Mouse (Mus musculus) midbrain, embryonic 14.5 days (tissue): Measurements from ENCODE around the gene Sprr1b. TPM values are rescaled to one million over a fixed set of nuclear protein-coding genes. Genes with fewer than 3 reads are reported as not detected.
"Not testable (repeated sequence)": the region's sequence is repeated elsewhere in the genome, so short reads cannot be mapped to it uniquely, and the experiment has no call there.

Experiments used
- ATAC-seq: fragments of 200-750 bp; cut with Nextera tagmentation; 2 replicates; pipeline ENCODE4 v1.8.0; 2017; ENCODE audit warnings: moderate number of reproducible peaks, moderate library complexity; ENCODE audit not compliant: low FRiP score, low TSS enrichment
- DNase-seq: peaks from one replicate; pipeline ENCODE4 v3.0.0-alpha.2; 2015
- H3K27ac ChIP-seq: fragments of 300-500 bp; sonication (generic); replicated peaks from 2 replicates; pipeline ENCODE4 v1.5.1; 2014; ENCODE audit warnings: mild to moderate bottlenecking, low read depth, low read length, moderate library complexity
- H3K27me3 ChIP-seq: fragments of 300-500 bp; sonication (generic); 2 replicates; pipeline ENCODE4 v1.6.1; 2014; ENCODE audit warnings: low read length, control low read depth, mixed read lengths; ENCODE audit not compliant: control insufficient read depth, insufficient read depth
- H3K36me3 ChIP-seq: fragments of 300-500 bp; sonication (generic); 2 replicates; pipeline ENCODE4 v1.6.1; 2014; ENCODE audit warnings: low read length, control low read depth; ENCODE audit not compliant: control insufficient read depth, insufficient read depth
- H3K4me1 ChIP-seq: fragments of 300-500 bp; sonication (generic); 2 replicates; pipeline ENCODE4 v1.6.1; 2014; ENCODE audit warnings: mild to moderate bottlenecking, antibody characterized with exemption, low read length, control low read depth; ENCODE audit not compliant: control insufficient read depth, insufficient read depth
- H3K4me2 ChIP-seq: fragments of 300-500 bp; sonication (generic); 2 replicates; pipeline ENCODE4 v1.6.1; 2014; ENCODE audit warnings: mild to moderate bottlenecking, low read length, moderate library complexity
- H3K4me3 ChIP-seq: fragments of 300-500 bp; sonication (generic); replicated peaks from 2 replicates; pipeline ENCODE4 v1.5.1; 2014; ENCODE audit warnings: low read depth, low read length
- H3K9ac ChIP-seq: fragments of 300-500 bp; sonication (generic); replicated peaks from 2 replicates; pipeline ENCODE4 v1.6.1; 2014; ENCODE audit warnings: mild to moderate bottlenecking, low read length, moderate library complexity
- H3K9me3 ChIP-seq: fragments of 300-500 bp; sonication (generic); 2 replicates; pipeline ENCODE4 v1.6.1; 2016; ENCODE audit warnings: low read length, control low read depth, mixed read lengths; ENCODE audit not compliant: control insufficient read depth
- whole genome bisulfite sequencing: fragments of 180-500 bp; shearing (Covaris S2); extraction: QIAGEN DNeasy Blood & Tissue Kit; methylation state at CpG from one replicate; pipeline ENCODE4 v1.1.7; 2014; 5-methylcytosine and 5-hydroxymethylcytosine counted together
- polyA plus RNA-seq: library from polyadenylated mRNA; unstranded; fragments of >200 nt; fragmentation: Nextera tagmentation; extraction: Ambion mirVana; gene quantifications from 2 replicates; pipeline ENCODE4 v1.2.1, GENCODE M21; 2014

Sprr1b gene
- not detected in 2 replicates for polyA plus RNA-seq

- Histone ChIP-seq H3K36me3 (no peaks in the 10 kb centered on the region), H3K9me3 (no peaks in the 10 kb centered on the region), H3K4me2 (no peak within 1 kb of the TSS), H3K4me1 (no peaks in the 10 kb centered on the region), H3K27ac (no peak within 1 kb of the TSS), H3K4me3 (no peak within 1 kb of the TSS), H3K27me3 (no peaks in the 10 kb centered on the region), H3K9ac (no peak within 1 kb of the TSS)
- ATAC-seq (no peak), DNase-seq (no peak)
- WGBS: 94% methylated on average over 3 of the region's 3 CpGs
Observed at GRCm38 (mm10) chr3:92438689-92439088, at the start of gene Sprr1b. Gene Sprr1b (minus strand): TSS chr3:92438789.

GRCm38 (mm10) chr3:92486307-92486706 lies 47.7 kb upstream of the Sprr1b start:
- no peaks in the 10 kb centered on the region for H3K27me3 ChIP-seq
- DNase-seq (no peak), ATAC-seq (no peak)
- no peak overlapping the region for H3K9ac ChIP-seq
- 57% methylated on average over 1 of the region's 1 CpGs for WGBS
- no peaks in the 10 kb centered on the region for H3K36me3 ChIP-seq
- no peaks in the 10 kb centered on the region for H3K4me1 ChIP-seq
- no peak overlapping the region for H3K4me2 ChIP-seq
- no peak overlapping the region for H3K27ac ChIP-seq
- H3K9me3 ChIP-seq: no peaks in the 10 kb centered on the region
- H3K4me3 ChIP-seq: no peak overlapping the region

DNA sequence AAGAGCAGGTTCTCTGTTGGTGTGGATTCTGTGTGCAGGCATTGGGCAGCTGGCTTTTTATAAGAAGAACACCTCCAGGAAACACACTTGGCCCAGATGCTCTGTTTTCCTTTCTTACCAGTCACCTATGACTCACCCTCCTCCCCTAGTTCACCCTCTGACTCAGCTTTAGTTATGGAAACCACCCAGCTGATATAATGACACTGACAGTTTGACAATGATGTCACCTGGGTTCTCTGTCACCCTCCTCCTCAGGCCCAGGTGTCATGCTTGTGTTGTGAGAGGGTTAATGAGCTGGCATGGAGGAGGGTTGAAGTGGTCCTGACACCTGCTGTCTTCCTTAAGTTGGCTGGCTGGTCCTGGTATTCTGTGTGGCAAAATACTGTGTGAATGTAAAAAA lies 47.3 kb upstream of the Sprr1b start, which contains the start of gene Sprr1a:
TSS of gene Sprr1a (minus strand) at position 33 of the 400 bp plus-strand sequence.
- no peak within 1 kb of the TSS for H3K9ac ChIP-seq
- H3K36me3 ChIP-seq: no peaks in the 10 kb centered on the region
- no peaks in the 10 kb centered on the region for H3K27me3 ChIP-seq
- H3K9me3 ChIP-seq: no peaks in the 10 kb centered on the region
- H3K27ac ChIP-seq: no peak within 1 kb of the TSS
- no peaks in the 10 kb centered on the region for H3K4me1 ChIP-seq
- H3K4me2 ChIP-seq: no peak within 1 kb of the TSS
- DNase-seq: no peak
- H3K4me3 ChIP-seq: no peak within 1 kb of the TSS
- no peak for ATAC-seq

GRCm38 (mm10) chr3:92481249-92481648 lies 42.7 kb upstream of the Sprr1b start:
- H3K27ac ChIP-seq, DNase-seq, H3K36me3 ChIP-seq, H3K27me3 ChIP-seq, H3K4me1 ChIP-seq, H3K4me2 ChIP-seq, H3K4me3 ChIP-seq, H3K9me3 ChIP-seq, ATAC-seq, H3K9ac ChIP-seq: not testable (repeated sequence)

DNA sequence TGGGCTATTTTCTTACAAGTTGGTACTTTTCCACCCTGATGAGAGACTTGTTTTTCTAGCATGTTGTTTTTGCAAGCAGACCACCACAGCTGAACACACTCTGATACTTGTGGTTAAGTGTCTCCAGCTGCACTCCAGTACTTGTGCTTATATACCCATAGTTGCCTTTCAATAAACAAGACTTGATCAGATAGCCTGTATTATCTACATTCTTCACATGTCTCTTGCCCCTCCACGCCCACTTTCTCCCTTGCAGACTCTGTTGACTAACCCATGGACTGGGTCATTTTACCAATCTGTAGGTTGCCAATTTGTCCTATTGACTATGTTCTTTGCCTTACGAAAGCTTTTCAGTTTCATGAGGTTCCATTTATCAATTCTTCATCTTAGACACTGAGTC lies 31.5 kb upstream of the Sprr1b start:
- WGBS: 91% methylated on average over 2 of the region's 2 CpGs

GRCm38 (mm10) chr3:92467424-92467823 lies 28.8 kb upstream of the Sprr1b start:
- no peak for ATAC-seq
- no peaks in the 10 kb centered on the region for H3K9me3 ChIP-seq
- no peak overlapping the region for H3K4me2 ChIP-seq
- no peaks in the 10 kb centered on the region for H3K4me1 ChIP-seq
- no peak overlapping the region for H3K4me3 ChIP-seq
- DNase-seq: no peak
- H3K27me3 ChIP-seq: no peaks in the 10 kb centered on the region
- H3K27ac ChIP-seq: no peak overlapping the region
- H3K9ac ChIP-seq: no peak overlapping the region
- H3K36me3 ChIP-seq: no peaks in the 10 kb centered on the region

More for the DNA sequence above, 31.5 kb upstream of the Sprr1b start:
- Histone ChIP-seq H3K4me3 (no peak overlapping the region), H3K9ac (no peak overlapping the region), H3K9me3 (no peaks in the 10 kb centered on the region), H3K27me3 (no peaks in the 10 kb centered on the region), H3K4me2 (no peak overlapping the region), H3K27ac (no peak overlapping the region), H3K36me3 (no peaks in the 10 kb centered on the region), H3K4me1 (no peaks in the 10 kb centered on the region)
- no peak for ATAC-seq
- no peak for DNase-seq

DNA sequence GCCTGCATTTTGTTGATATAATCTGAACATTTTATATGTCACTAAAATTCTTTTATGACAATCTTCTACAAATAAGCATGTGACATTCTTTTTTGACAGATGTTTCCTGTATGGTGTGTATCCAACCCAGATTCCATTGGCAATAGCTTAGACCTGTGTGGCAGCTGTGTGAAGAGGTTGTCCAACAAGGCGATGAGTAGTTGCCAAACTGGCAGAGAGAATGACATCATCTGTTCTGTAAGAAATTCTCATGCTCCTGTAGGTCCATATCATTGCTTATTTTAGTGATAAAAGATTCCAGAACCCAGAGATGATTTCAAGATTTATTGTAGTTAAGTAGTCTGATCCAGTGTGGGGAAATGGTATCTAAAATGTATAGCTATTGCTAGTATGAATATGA lies 28.0 kb upstream of the Sprr1b start:
- Histone ChIP-seq H3K4me1 (no peaks in the 10 kb centered on the region), H3K27me3 (no peaks in the 10 kb centered on the region), H3K27ac (no peak overlapping the region), H3K4me3 (no peak overlapping the region), H3K9me3 (no peaks in the 10 kb centered on the region), H3K9ac (no peak overlapping the region), H3K4me2 (no peak overlapping the region), H3K36me3 (no peaks in the 10 kb centered on the region)
- no peak for ATAC-seq
- 92% methylated on average over 1 of the region's 1 CpGs for WGBS
- DNase-seq: no peak

- 76% methylated on average over 2 of the region's 2 CpGs for WGBS
- no peak for ATAC-seq
- no peaks in the 10 kb centered on the region for H3K4me1 ChIP-seq
Observed at GRCm38 (mm10) chr3:92458620-92459019, 20.0 kb upstream of the Sprr1b start, which contains the start of gene Sprr3. Gene Sprr3 (minus strand): TSS chr3:92458720.

DNA sequence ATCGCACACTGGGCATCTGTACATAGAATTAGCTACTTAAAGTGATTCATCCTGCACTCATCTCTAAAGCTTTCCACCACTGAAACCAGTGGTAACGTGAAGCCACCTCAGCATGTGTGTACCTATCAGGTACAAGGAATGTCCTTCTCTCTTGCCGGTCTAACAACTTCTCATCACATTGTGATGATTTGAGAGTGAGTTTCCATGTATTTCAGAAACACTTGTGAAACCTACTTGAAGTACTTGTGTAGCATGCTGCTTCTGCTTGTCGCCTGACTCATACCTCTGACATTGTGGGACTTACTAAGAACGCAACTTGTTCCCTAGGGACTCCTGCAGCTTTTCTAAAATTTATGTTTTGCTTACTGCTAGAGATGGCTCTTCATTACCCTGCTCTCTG lies 16.6 kb upstream of the Sprr1b start:
- Histone ChIP-seq H3K4me3 (no peak overlapping the region), H3K4me2 (no peak overlapping the region), H3K27ac (no peak overlapping the region), H3K27me3 (no peaks in the 10 kb centered on the region), H3K36me3 (no peaks in the 10 kb centered on the region), H3K9ac (no peak overlapping the region), H3K9me3 (no peaks in the 10 kb centered on the region), H3K4me1 (no peaks in the 10 kb centered on the region)
- no peak for DNase-seq
- WGBS: 93% methylated on average over 5 of the region's 5 CpGs
- no peak for ATAC-seq

More at GRCm38 (mm10) chr3:92458620-92459019, 20.0 kb upstream of the Sprr1b start, which contains the start of gene Sprr3:
- Histone ChIP-seq H3K9ac (no peak within 1 kb of the TSS), H3K36me3 (no peaks in the 10 kb centered on the region), H3K27me3 (no peaks in the 10 kb centered on the region), H3K27ac (no peak within 1 kb of the TSS), H3K4me3 (no peak within 1 kb of the TSS), H3K4me2 (no peak within 1 kb of the TSS), H3K9me3 (no peaks in the 10 kb centered on the region)
- DNase-seq: no peak
